Mouse (Mus musculus) E14TG2a.4 (cell line): ENCODE measurements around the gene Myo1h.

Experiments
- H3K27me3 ChIP-seq: 2 replicates; pipeline ENCODE4 v1.6.1; 2014; ENCODE audit warnings: low read length, control low read depth; ENCODE audit not compliant: insufficient read depth
- H3K36me3 ChIP-seq: 2 replicates; pipeline ENCODE4 v1.6.1; 2014; ENCODE audit warnings: low read length, control low read depth; ENCODE audit not compliant: insufficient read depth
- H3K4me1 ChIP-seq: replicated peaks from 2 replicates; pipeline ENCODE4 v1.6.1; 2014; ENCODE audit warnings: low read depth, low read length, control low read depth
- H3K4me3 ChIP-seq: replicated peaks from 2 replicates; pipeline ENCODE4 v1.5.1; 2014; ENCODE audit warnings: mild to moderate bottlenecking, low read length
- H3K9me3 ChIP-seq: 2 replicates; pipeline ENCODE4 v1.6.1; 2014; ENCODE audit warnings: low read length, control low read depth
- CTCF ChIP-seq: conservative IDR thresholded peaks from 2 replicates; pipeline ENCODE4 v1.5.1; 2014; ENCODE audit warnings: low read length
- NANOG ChIP-seq: IDR thresholded peaks from 2 replicates; pipeline ENCODE4 v1.6.1; 2014; ENCODE audit warnings: borderline replicate concordance, low read length, mixed read lengths
- POU5F1 ChIP-seq: IDR thresholded peaks from 2 replicates; pipeline ENCODE4 v1.6.1; 2014; ENCODE audit warnings: low read length, borderline replicate concordance

Gene Myo1h

GRCm38 (mm10) chr5:114360968-114361367 is 72.0 kb downstream of the Myo1h start:
- Histone ChIP-seq H3K27me3 (no peaks in the 10 kb centered on the region), H3K36me3 (peaks cover 31% of the 10 kb centered on the region), H3K4me3 (no peak overlapping the region), H3K4me1 (peaks cover 67% of the 10 kb centered on the region), H3K9me3 (no peaks in the 10 kb centered on the region)
- TF ChIP-seq POU5F1 (no peak), CTCF (no peak), NANOG (no peak)

DNA sequence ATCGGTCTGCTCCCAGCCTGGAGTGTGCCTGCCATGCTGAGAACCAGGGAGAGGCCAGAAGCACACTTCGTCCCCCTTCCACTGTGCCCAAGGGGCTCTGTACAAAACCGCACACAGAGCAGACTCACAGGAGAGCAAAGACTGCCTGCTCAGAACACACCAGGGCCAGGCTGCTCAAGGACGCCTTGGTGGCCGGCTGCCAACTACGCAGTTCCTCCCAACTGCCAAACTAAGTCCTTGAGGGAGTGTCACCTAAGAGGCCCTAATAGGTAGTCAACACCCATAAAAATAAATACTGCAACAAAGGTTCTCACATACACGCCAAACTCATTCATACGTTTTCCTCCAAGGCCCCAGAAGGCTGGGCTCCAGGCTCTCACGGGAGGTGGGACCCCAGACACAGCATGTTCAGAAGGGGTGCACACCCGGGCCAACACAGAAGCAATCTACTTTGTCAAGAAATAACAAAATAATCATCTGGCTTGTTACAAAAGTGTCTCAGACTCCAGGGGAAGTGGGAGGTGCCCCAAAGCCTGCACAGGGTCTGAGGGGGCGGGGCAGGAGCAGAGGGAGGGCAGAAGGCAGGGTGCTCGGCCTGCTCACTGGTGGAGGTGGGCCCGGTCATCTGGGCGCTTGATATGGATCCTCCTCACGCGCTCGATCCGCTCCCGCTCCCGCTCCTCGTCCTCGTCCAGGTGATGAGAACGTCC is 76.2 kb downstream of the Myo1h start:
- H3K27me3 ChIP-seq: no peaks in the 10 kb centered on the region
- peaks cover 74% of the 10 kb centered on the region for H3K36me3 ChIP-seq
- peaks cover 74% of the 10 kb centered on the region for H3K4me1 ChIP-seq
- no peak for TF ChIP-seq CTCF
- no peaks in the 10 kb centered on the region for H3K9me3 ChIP-seq
- no peak overlapping the region for H3K4me3 ChIP-seq

DNA sequence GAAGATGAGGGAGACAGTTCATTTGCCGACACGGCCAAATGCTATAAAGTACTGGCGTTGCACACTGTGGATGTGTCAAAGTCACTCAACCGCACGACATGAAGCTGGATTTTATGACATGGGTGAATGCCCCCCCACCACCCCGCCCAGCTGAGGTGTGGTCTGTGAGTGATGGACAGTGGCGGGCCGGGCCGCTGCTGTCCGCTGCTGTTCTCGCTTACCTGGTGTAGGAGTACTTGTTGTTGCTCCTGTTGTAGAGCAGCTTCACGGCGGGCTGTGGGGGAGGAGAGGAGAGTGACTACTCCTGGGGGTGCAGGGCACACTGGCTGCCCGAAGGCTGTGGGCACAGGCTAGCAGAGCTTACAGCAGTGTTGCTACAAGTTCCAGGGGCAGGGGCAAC is 79.2 kb downstream of the Myo1h start:
- H3K4me3 ChIP-seq: no peak overlapping the region
- peaks cover 85% of the 10 kb centered on the region for H3K4me1 ChIP-seq
- TF ChIP-seq POU5F1 (no peak), NANOG (no peak), CTCF (no peak)
- no peaks in the 10 kb centered on the region for H3K9me3 ChIP-seq
- H3K27me3 ChIP-seq: no peaks in the 10 kb centered on the region
- H3K36me3 ChIP-seq: peaks cover 99% of the 10 kb centered on the region

DNA sequence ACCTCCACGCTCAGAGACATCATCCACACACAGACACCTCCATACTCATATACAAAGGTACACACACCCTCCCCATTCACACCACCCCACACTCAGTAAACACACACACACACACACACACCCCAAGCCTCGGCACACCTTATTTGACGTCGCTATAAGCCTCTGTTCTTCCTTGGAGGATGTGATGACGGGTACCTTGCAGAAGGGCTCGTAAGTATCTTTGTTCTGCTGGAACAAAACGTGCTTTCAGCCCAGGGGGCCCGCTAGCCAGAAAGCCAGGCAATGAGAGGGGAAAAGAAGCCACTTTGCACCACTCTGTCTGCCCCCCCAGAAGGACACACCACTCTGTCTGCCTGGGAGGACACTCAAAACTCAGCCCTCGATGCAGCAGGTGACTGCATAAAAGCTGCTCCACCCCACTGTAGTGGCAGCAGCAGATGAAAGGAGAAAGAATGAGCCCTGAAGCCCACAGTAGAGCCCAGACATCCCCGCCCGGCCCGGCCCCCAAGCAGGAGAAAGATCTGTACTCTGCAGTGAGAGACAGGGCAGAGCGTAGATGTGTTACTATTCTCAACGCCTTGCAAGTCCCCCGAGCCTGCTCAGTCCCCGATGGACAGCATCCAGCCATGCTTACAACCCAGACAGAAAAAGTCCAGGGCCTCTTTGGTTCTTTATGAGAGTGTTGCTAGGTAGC is 80.0 kb downstream of the Myo1h start:
- Histone ChIP-seq H3K4me3 (no peak overlapping the region), H3K4me1 (peaks cover 85% of the 10 kb centered on the region), H3K36me3 (peaks cover 99% of the 10 kb centered on the region), H3K9me3 (no peaks in the 10 kb centered on the region), H3K27me3 (no peaks in the 10 kb centered on the region)
- TF ChIP-seq NANOG (no peak), CTCF (no peak), POU5F1 (no peak)

DNA sequence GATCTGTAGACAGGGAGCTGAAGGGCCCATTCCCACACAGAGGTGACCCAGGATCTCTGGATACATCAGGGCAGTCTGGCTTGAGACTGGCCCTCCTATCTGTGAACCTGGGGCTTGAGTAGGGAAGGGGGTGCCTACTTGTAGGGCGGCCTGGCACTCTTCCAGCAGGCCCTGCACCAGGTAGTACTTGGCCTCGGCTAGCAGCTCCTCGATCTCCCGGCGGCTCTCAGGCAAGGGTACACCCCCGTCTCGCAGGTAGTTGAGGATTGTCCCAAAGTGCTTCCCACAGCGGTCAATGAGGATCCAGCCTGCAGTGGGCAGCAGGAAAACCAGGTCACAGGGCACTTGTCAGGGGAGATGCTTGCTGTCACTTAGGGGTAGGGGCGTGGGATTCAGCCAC is 81.0 kb downstream of the Myo1h start:
- TF ChIP-seq CTCF: no peak
- TF ChIP-seq POU5F1: no peak
- TF ChIP-seq NANOG: no peak
- H3K36me3 ChIP-seq: peaks cover 99% of the 10 kb centered on the region
- no peaks in the 10 kb centered on the region for H3K27me3 ChIP-seq
- peaks cover 92% of the 10 kb centered on the region for H3K4me1 ChIP-seq
- H3K4me3 ChIP-seq: no peak overlapping the region
- H3K9me3 ChIP-seq: no peaks in the 10 kb centered on the region

- no peaks in the 10 kb centered on the region for H3K27me3 ChIP-seq
- peaks cover 93% of the 10 kb centered on the region for H3K4me1 ChIP-seq
- H3K9me3 ChIP-seq: no peaks in the 10 kb centered on the region
- H3K4me3 ChIP-seq: no peak overlapping the region
- TF ChIP-seq CTCF (no peak), NANOG (no peak), POU5F1 (no peak)
- peaks cover 99% of the 10 kb centered on the region for H3K36me3 ChIP-seq
Measured at GRCm38 (mm10) chr5:114370371-114370776, 81.4 kb downstream of the Myo1h start.

DNA sequence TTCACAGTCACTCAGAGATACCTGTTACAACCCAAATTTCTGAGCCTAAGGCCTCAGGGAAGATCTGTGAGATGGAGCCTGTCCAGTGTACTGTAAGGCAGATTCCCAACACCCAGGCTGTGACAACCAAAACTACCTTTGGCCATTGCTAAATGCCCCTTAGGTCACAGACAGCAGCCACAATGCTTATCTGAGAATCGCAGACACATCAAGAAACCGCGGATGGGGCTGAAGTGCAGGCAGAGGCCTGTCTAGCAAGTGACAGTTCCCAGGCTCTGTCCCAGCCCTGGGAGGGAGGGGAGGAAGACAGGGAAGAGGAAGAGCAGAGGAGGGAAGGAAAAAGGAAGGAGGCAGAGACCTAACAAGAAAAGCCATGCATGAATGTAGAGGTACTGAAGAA is 82.4 kb downstream of the Myo1h start:
- Histone ChIP-seq H3K4me3 (no peak overlapping the region), H3K27me3 (no peaks in the 10 kb centered on the region), H3K4me1 (peaks cover 93% of the 10 kb centered on the region), H3K9me3 (no peaks in the 10 kb centered on the region), H3K36me3 (peaks cover 93% of the 10 kb centered on the region)
- TF ChIP-seq NANOG: no peak
- TF ChIP-seq POU5F1: no peak
- TF ChIP-seq CTCF: no peak

GRCm38 (mm10) chr5:114371731-114372473 is 82.9 kb downstream of the Myo1h start:
- Histone ChIP-seq H3K9me3 (no peaks in the 10 kb centered on the region), H3K36me3 (peaks cover 87% of the 10 kb centered on the region), H3K27me3 (no peaks in the 10 kb centered on the region), H3K4me3 (peak overlapping the region; percentile 50; the same call in 1 of the 2 replicates), H3K4me1 (peaks cover 88% of the 10 kb centered on the region)
- TF ChIP-seq NANOG: no peak
- no peak for TF ChIP-seq POU5F1
- TF ChIP-seq CTCF: no peak
